Mouse (Mus musculus) G1E (cell line): ENCODE measurements around the gene Itga1. TPM values are rescaled to one million over a fixed set of nuclear protein-coding genes. Genes with fewer than 3 reads are reported as not detected.

ENCODE experiments used
- ATAC-seq: 2 replicates; pipeline ENCODE4 v1.8.0; 2016; ENCODE audit warnings: mild to moderate bottlenecking; ENCODE audit not compliant: insufficient number of reproducible peaks, poor library complexity, low FRiP score, severe bottlenecking; ENCODE audit errors: extremely low read depth
- DNase-seq: peaks from one replicate; pipeline ENCODE4 v3.0.0; 2012; ENCODE audit warnings: low spot score
- H3K27me3 ChIP-seq: 2 replicates; pipeline ENCODE4 v1.6.1; 2012; ENCODE audit warnings: mild to moderate bottlenecking, low read length, inconsistent platforms; ENCODE audit not compliant: insufficient read depth
- H3K36me3 ChIP-seq: replicated peaks from 2 replicates; pipeline ENCODE3; 2012; ENCODE audit warnings: mild to moderate bottlenecking, inconsistent platforms
- H3K4me1 ChIP-seq: 2 replicates; pipeline ENCODE4 v1.6.1; 2012; ENCODE audit warnings: low read depth, low read length, inconsistent platforms, mixed read lengths; ENCODE audit not compliant: insufficient read depth
- H3K4me3 ChIP-seq: 2 replicates; pipeline ENCODE4 v1.5.1; 2012; ENCODE audit warnings: low read depth, mild to moderate bottlenecking, inconsistent platforms, low read length, moderate library complexity, mixed read lengths
- H3K9me3 ChIP-seq: replicated peaks from 2 replicates; pipeline ENCODE4 v1.6.1; 2012; ENCODE audit warnings: inconsistent platforms
- CTCF ChIP-seq: IDR thresholded peaks from 2 replicates; pipeline ENCODE4 v1.5.1; 2012; ENCODE audit warnings: low read depth, low read length, inconsistent platforms, mixed read lengths
- GATA1 ChIP-seq: IDR thresholded peaks from 2 replicates; pipeline ENCODE4 v1.6.1; 2012; ENCODE audit warnings: borderline replicate concordance, low read length, inconsistent platforms, mixed read lengths
- GATA2 ChIP-seq: IDR thresholded peaks from 2 replicates; pipeline ENCODE4 v1.6.1; 2012; ENCODE audit warnings: low read depth, low read length, inconsistent platforms, borderline replicate concordance
- POLR2AphosphoS5 ChIP-seq: IDR thresholded peaks from 2 replicates; pipeline ENCODE4 v1.6.1; 2012; ENCODE audit warnings: low read depth, low read length, inconsistent platforms; ENCODE audit not compliant: insufficient replicate concordance
- TAL1 ChIP-seq: conservative IDR thresholded peaks from 2 replicates; pipeline ENCODE4 v1.6.1; 2012; ENCODE audit warnings: low read depth, low read length, inconsistent platforms, mixed read lengths
- polyA plus RNA-seq: library from polyadenylated mRNA; stranded (reverse); fragments of >175 nt; gene quantifications from 2 replicates; pipeline ENCODE4 v1.2.3, GENCODE M21; 2012
- total RNA-seq, 2 experiments: library from RNA; stranded (forward) in 1 of 2; stranded (reverse) in 1 of 2; fragments of 200-1000 nt in 1 of 2; fragments of >200 nt in 1 of 2; fragmentation: Nextera tagmentation in 1 of 2; gene quantifications; 2 replicates each; pipeline ENCODE4 v1.2.3; 2014 to 2017

The Itga1 gene
- total and polyA plus RNA-seq, 3 experiments: 0.44 TPM; not detected in 2

DNA sequence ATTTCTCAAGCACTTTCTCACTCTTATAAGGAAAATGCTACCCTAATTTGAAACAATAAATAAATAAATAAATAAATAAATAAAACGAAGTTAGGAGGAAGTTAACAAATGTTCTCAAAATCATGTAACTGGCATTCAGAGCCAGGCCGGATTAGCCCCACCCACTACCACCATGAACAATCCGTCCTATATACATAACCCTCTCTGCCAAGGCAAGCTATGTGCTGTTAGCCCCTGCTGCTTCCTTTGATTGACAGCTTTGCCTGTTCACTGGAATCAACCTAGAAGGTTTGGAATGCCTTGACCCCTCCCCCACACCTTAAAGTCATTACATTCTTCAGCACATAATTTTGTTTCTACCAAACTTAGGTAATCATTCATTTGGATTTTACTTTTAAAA, 10.3 kb downstream of the Itga1 start:
- H3K27me3 ChIP-seq: peaks cover 4% of the 10 kb centered on the region; the same call in 1 of the 2 replicates
- TF ChIP-seq POLR2AphosphoS5 (no peak), GATA1 (no peak), GATA2 (no peak), CTCF (no peak), TAL1 (no peak)
- H3K4me1 ChIP-seq: peaks cover 41% of the 10 kb centered on the region
- DNase-seq (no peak), ATAC-seq (no peak)
- H3K4me3 ChIP-seq: peak overlapping the region; percentile 38; the same call in 1 of the 2 replicates
- peaks cover 20% of the 10 kb centered on the region for H3K36me3 ChIP-seq
- H3K9me3 ChIP-seq: no peaks in the 10 kb centered on the region

DNA sequence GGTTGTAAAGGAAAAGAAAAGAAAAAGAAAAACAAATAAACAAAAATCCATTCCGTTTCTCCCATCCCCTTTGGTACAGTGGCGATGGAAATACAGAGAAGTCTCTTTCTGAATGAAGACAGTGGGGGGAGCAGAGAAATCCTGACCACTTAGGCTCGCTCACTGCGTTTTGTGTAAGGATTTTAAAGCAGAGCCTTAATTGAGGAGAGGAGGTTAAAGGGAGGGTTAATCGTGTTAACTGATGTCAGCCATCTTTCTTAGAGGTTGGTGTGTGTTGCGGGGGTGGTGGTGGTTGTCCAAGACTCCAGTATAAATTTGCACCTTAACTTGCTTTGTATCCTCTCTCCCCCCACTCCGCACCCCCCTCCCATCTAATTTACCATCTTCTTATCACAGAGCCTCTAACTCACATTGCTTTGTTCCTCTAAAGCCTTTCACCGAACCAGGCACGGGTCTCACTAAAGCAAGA, 10.8 kb downstream of the Itga1 start:
- DNase-seq (no peak), ATAC-seq (peak; percentile 9; the same call in 1 of the 2 replicates)
- no peaks in the 10 kb centered on the region for H3K9me3 ChIP-seq
- H3K4me3 ChIP-seq: peak overlapping the region; percentile 97
- no peaks in the 10 kb centered on the region for H3K27me3 ChIP-seq
- H3K4me1 ChIP-seq: peaks cover 44% of the 10 kb centered on the region
- TF ChIP-seq TAL1 (no peak), GATA1 (no peak), POLR2AphosphoS5 (no peak), GATA2 (no peak), CTCF (no peak)
- H3K36me3 ChIP-seq: peaks cover 24% of the 10 kb centered on the region

DNA sequence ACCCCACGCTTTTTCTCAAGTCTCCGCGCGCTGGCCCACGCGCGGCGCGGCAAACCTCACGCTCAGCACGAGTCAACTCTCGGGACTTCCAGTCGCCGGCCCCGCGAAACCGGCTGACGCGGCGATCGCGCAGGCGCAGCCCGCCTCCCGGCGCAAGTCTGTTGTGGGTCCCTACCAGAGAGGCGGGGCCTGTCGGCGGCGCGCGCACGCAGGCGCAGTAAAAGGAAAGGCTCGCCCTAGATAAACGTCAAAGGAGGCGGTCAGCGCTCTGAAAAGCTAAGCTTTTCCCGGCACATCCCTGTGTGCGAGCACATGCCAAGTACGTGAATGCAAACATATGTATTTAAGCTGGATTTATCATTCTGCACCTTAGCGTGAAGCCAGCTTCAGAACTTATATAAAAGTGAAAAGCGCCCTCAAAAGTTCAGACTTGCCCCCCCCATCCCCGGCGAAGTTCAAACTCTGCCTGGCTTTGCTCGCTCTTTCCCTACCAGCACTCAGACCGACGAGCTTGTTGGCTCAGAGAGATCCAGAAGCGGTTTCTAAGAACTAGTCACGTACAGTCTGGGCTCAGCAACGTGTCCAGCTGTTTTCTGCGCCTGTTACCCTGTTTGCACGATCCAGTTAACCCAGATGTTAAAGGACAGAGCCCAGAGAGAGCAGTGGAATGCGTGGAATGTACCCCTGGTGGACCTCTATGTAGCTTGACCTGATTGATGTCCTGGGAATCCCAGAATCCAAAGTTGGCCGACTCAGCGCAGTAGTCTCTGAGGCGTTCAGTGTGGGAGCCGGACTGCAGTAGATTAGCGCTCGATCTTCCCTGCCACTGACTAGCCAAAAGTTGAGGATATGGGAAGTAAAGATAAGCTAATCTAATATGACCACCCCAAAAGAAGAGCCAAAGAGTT, 11.4 kb downstream of the Itga1 start, which contains the start of gene Pelo:
Pelo (minus strand) TSS at position 118 of the 908 bp plus-strand sequence.
- peaks cover 46% of the 10 kb centered on the region for H3K4me1 ChIP-seq
- TF ChIP-seq TAL1: peak; percentile 42; the same call in 1 of the 2 replicates
- no peak for TF ChIP-seq CTCF
- no peak for TF ChIP-seq GATA1
- H3K36me3 ChIP-seq: peaks cover 31% of the 10 kb centered on the region
- ATAC-seq (peak; percentile 58), DNase-seq (peak; percentile 96)
- peak within 1 kb of the TSS; percentile 97 for H3K4me3 ChIP-seq
- H3K9me3 ChIP-seq: no peaks in the 10 kb centered on the region
- no peaks in the 10 kb centered on the region for H3K27me3 ChIP-seq

DNA sequence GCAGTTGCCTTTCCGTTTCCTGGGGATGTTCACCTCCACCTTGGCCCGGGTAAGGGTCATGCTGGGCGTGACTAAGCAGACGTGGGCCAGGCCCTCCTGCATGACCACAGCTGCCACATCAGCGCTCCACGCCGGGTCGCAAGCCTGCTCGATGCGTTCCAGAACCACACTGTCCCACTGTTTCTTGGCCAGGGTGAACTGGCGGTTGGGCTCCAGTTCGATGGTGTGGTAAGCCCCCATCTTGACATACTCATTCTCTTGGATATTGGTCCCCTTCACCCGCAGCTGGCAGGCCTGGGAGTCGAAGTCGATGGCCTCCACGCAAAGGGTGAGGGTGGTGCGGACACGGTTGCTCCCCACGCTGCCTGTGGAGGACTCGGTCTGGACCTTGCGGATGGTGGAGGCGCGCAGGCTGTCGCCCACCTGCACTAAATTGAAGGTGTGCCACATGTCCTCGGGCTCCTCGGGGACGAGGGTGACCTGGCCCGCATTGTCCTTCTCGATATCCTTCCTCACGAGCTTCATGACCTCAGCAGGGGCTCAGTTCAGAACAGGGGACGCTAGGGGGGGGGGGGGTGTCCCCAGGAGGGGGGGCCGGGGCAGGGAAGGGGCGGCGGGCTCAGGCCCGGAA, 12.3 kb downstream of the Itga1 start:
- ATAC-seq: peak; percentile 41

DNA sequence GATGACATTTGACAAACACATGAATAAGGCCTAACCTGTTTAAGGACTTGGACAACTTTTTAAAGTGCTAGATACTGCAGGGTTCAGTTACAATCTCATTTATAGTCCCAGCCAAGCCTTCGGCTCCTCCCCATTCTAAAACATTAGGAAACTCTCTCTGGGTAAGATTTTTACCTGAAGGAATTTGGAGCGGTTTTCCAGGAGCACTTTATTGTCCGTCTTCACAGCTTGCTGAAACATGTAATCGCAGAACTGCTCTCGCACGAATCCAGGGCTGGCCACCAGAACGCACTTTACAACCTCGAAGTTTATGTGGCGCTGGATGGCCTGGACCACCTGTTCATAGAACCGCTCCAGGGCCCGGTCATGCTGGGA, 12.8 kb downstream of the Itga1 start:
- no peaks in the 10 kb centered on the region for H3K27me3 ChIP-seq
- H3K9me3 ChIP-seq: no peaks in the 10 kb centered on the region
- H3K36me3 ChIP-seq: peaks cover 32% of the 10 kb centered on the region
- ATAC-seq: no peak
- no peak for DNase-seq
- H3K4me3 ChIP-seq: peak overlapping the region; percentile 97
- TF ChIP-seq GATA2: no peak
- no peak for TF ChIP-seq POLR2AphosphoS5
- TF ChIP-seq CTCF: no peak
- no peak for TF ChIP-seq GATA1
- TF ChIP-seq TAL1: no peak
- peaks cover 44% of the 10 kb centered on the region for H3K4me1 ChIP-seq

More for the DNA sequence above, 12.3 kb downstream of the Itga1 start:
- H3K4me1 ChIP-seq: peaks cover 46% of the 10 kb centered on the region
- H3K36me3 ChIP-seq: peaks cover 32% of the 10 kb centered on the region
- H3K9me3 ChIP-seq: no peaks in the 10 kb centered on the region
- peak; percentile 23 for DNase-seq
- no peaks in the 10 kb centered on the region for H3K27me3 ChIP-seq
- H3K4me3 ChIP-seq: peak overlapping the region; percentile 97
- TF ChIP-seq GATA1 (no peak), GATA2 (no peak), CTCF (no peak)

DNA sequence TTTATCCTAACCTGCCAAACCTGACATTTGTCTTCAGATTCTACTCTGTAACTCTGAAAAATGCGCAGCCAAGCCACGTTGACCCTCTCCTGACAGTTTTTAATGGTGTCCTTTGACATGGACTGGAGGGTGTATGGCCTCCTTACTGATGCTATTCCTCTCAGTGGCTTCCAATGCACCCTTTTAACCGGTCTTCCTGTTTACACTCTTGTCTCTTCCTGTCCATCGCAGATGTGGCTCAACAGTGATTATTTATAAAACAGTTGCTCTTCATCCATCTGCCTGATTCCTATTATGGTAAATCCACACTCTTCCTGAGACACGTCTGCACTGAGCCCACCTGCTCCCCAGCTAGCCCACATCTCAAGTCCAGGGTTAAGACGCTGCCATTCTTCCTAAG, 15.8 kb downstream of the Itga1 start:
- Histone ChIP-seq H3K4me1 (peaks cover 32% of the 10 kb centered on the region), H3K4me3 (no peak overlapping the region), H3K36me3 (peaks cover 32% of the 10 kb centered on the region), H3K27me3 (no peaks in the 10 kb centered on the region), H3K9me3 (no peaks in the 10 kb centered on the region)
- no peak for DNase-seq
- TF ChIP-seq GATA1 (no peak), POLR2AphosphoS5 (no peak), CTCF (no peak), TAL1 (no peak), GATA2 (no peak)
- no peak for ATAC-seq
